Mouse (Mus musculus) E14TG2a.4 (cell line): ENCODE measurements around the gene Psmb4.
"Not testable (repeated sequence)": the region's sequence is repeated elsewhere in the genome, so short reads cannot be mapped to it uniquely, and the experiment has no call there.

Experiments
- H3K27me3 ChIP-seq: 2 replicates; pipeline ENCODE4 v1.6.1; 2014; ENCODE audit warnings: low read length, control low read depth; ENCODE audit not compliant: insufficient read depth
- H3K36me3 ChIP-seq: 2 replicates; pipeline ENCODE4 v1.6.1; 2014; ENCODE audit warnings: low read length, control low read depth; ENCODE audit not compliant: insufficient read depth
- H3K4me1 ChIP-seq: replicated peaks from 2 replicates; pipeline ENCODE4 v1.6.1; 2014; ENCODE audit warnings: low read depth, low read length, control low read depth
- H3K4me3 ChIP-seq: replicated peaks from 2 replicates; pipeline ENCODE4 v1.5.1; 2014; ENCODE audit warnings: mild to moderate bottlenecking, low read length
- H3K9me3 ChIP-seq: 2 replicates; pipeline ENCODE4 v1.6.1; 2014; ENCODE audit warnings: low read length, control low read depth
- CTCF ChIP-seq: conservative IDR thresholded peaks from 2 replicates; pipeline ENCODE4 v1.5.1; 2014; ENCODE audit warnings: low read length
- NANOG ChIP-seq: IDR thresholded peaks from 2 replicates; pipeline ENCODE4 v1.6.1; 2014; ENCODE audit warnings: borderline replicate concordance, low read length, mixed read lengths
- POU5F1 ChIP-seq: IDR thresholded peaks from 2 replicates; pipeline ENCODE4 v1.6.1; 2014; ENCODE audit warnings: low read length, borderline replicate concordance

Psmb4 gene

GRCm38 (mm10) chr3:94926301-94926736 is 39.6 kb upstream of the Psmb4 start:
- peak; percentile 35; the same call in 1 of the 2 replicates for TF ChIP-seq NANOG
- H3K9me3 ChIP-seq, H3K36me3 ChIP-seq, H3K4me3 ChIP-seq: not testable (repeated sequence)
- H3K4me1 ChIP-seq: peaks cover 12% of the 10 kb centered on the region
- H3K27me3 ChIP-seq: peaks cover 15% of the 10 kb centered on the region

DNA sequence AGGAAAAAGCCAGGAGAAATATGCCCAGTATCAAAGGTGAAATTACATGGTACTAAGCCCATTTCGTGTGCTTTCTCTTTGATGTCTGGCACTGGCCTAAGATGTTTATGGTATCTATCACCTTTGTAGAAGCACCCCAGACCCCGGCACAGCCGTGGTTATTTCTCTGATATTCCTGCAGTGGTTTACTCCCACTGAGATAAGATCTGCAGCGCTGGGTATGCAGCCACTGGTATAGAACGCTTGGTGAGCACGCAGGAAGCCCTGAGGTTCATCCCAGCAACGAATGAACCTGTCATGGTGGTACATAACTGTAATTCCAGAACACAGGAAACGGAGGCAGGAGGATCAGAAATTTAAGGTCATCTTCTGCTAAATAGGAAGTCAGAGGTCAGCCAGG is 37.9 kb upstream of the Psmb4 start:
- Histone ChIP-seq H3K4me1 (peaks cover 10% of the 10 kb centered on the region), H3K27me3 (peaks cover 16% of the 10 kb centered on the region), H3K36me3 (no peaks in the 10 kb centered on the region), H3K4me3 (no peak overlapping the region), H3K9me3 (no peaks in the 10 kb centered on the region)
- TF ChIP-seq NANOG: no peak
- no peak for TF ChIP-seq CTCF
- TF ChIP-seq POU5F1: no peak

DNA sequence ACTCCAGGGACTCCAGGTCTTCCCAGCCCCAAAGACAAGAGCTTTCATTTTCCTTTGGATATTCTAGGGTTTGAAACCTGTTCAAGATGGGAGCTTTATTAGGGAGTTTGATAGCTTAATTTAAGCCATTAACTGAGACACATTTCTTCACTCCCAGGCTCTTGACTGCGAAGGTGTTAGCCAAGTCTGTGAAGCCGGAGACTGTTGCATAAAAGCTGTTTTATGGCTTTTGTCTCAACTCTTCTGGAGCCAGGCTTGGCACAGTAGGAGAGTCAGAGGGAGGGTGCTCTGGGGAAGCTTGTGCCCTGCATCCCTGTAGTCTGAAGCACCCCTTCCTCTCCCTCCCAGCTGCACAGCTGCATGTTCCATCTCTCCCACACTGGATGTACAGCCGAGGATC is 35.6 kb upstream of the Psmb4 start:
- peaks cover 21% of the 10 kb centered on the region for H3K27me3 ChIP-seq
- no peak overlapping the region for H3K4me3 ChIP-seq
- peaks cover 28% of the 10 kb centered on the region for H3K4me1 ChIP-seq
- no peak for TF ChIP-seq CTCF
- no peak for TF ChIP-seq POU5F1
- no peak for TF ChIP-seq NANOG
- H3K36me3 ChIP-seq: no peaks in the 10 kb centered on the region
- H3K9me3 ChIP-seq: no peaks in the 10 kb centered on the region

DNA sequence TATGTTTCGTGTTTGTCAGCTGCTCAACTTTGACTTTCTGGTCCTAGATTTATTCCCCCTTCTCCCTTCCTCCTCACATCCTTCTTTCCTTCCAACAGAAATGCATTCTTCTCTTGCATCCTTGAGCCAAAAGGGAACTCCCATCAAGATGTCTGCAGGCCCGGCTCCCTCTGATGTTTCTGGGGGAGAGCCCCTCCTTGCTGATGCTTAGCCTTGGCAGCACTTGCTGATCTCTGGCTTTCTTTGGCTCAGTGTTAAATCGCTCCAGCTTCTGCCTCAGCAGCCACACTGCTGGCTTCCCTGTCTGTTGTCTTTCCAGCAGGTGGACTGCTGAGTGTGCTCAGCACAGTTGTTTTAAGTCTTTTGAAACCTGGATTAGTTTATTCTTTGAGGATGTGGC is 34.3 kb upstream of the Psmb4 start:
- H3K4me1 ChIP-seq: peaks cover 24% of the 10 kb centered on the region
- no peaks in the 10 kb centered on the region for H3K9me3 ChIP-seq
- H3K36me3 ChIP-seq: no peaks in the 10 kb centered on the region
- TF ChIP-seq CTCF (no peak), POU5F1 (no peak), NANOG (no peak)
- no peak overlapping the region for H3K4me3 ChIP-seq
- peaks cover 21% of the 10 kb centered on the region for H3K27me3 ChIP-seq

DNA sequence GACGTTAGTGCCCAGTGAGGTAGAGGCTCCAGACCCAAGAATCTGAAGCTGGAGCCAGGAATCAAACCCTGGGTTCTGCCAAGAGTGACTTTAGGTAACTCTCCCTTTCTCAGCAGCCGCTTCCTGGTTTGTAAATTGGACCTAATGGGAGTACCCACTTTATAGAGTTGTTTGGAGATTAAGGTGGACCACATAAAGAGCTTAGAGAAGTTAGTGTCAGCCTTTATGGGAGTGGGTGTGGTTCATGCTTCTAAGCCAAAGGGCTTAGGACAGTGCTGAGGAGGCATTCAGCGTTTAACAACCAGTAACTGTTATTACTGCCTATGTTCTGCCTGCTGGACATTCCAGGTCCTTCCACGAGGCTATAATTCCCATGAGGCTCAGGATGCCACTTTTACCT is 32.1 kb upstream of the Psmb4 start:
- Histone ChIP-seq H3K27me3 (peaks cover 15% of the 10 kb centered on the region), H3K4me1 (peaks cover 21% of the 10 kb centered on the region), H3K9me3 (no peaks in the 10 kb centered on the region; the same call in 1 of the 2 replicates), H3K36me3 (no peaks in the 10 kb centered on the region), H3K4me3 (no peak overlapping the region)
- TF ChIP-seq POU5F1 (no peak), CTCF (no peak), NANOG (no peak)

DNA sequence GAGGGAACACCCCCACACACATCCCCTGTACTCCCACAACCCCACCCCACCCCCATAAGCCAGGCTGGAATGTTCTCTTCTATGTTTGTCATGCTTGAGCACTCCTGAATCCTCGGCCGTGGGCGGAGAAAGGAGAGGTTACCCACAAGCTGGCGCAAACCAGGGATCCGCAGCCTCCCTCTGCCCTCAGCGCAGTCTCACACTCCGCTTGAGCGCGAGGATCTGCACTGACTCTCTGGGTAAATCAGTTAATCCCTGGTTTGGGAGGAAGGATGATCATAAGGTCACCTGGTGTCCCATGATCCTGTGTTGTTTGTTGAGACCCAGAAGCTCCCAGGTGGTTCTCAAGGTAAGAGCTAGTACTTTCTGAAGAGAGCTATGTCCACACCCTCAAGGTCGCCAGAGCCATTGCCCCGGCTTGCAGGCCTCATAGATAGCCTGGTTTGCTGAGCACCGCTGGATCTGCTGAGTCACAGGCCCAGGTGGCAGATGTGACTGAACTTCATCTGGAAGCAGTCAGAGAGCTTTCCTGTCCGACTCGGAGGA is 31.1 kb upstream of the Psmb4 start:
- Histone ChIP-seq H3K27me3 (peaks cover 14% of the 10 kb centered on the region), H3K9me3 (no peaks in the 10 kb centered on the region; the same call in 1 of the 2 replicates), H3K4me1 (peaks cover 21% of the 10 kb centered on the region), H3K4me3 (peak overlapping the region; percentile 50; the same call in 1 of the 2 replicates), H3K36me3 (no peaks in the 10 kb centered on the region)
- no peak for TF ChIP-seq CTCF

DNA sequence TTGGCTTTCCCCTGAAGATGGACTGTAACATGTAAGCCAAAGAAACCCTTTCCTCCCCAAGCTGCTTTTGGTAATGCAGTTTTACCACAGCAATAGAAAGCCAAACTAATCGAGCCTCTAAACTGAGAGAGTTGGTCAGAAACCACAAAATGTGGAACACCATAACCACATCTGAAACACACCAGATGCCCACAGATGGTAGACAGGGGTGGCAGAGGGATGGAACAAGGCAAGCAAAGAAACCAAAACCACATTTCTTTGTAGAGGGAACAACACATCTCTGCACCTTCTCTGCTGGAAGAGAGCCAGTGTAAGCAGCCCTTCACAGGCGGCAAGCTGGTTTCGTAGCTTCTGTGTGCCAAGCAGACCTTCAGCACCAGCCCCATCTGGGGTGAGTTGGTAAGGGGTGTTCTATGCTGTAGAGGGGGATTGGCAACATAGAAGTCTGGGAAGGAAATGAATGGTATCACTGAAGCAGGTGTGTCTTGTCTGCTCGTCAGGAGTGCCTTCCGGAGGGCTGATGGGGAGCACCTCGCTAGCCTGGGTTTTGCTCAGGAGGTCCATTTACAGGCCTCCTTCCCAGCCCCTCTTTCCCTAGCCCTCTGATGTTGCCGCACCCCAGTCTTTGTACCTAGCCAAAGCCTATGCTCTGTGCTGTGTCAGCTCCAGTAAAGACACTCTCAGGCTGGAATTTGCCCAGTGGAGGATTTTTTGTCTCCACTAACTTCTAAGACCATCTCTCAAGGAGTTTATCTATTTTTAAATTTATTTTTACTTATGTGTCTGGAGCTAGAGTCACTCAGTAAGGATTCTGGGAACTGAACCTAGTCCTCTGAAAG is 29.4 kb upstream of the Psmb4 start:
- Histone ChIP-seq H3K9me3 (no peaks in the 10 kb centered on the region; the same call in 1 of the 2 replicates), H3K27me3 (peaks cover 6% of the 10 kb centered on the region), H3K4me3 (no peak overlapping the region), H3K4me1 (peaks cover 21% of the 10 kb centered on the region), H3K36me3 (no peaks in the 10 kb centered on the region)
- no peak for TF ChIP-seq CTCF
- no peak for TF ChIP-seq POU5F1

GRCm38 (mm10) chr3:94913801-94914200 is 27.0 kb upstream of the Psmb4 start:
- H3K4me3 ChIP-seq: no peak overlapping the region
- H3K9me3 ChIP-seq: no peaks in the 10 kb centered on the region; the same call in 1 of the 2 replicates
- H3K4me1 ChIP-seq: peaks cover 17% of the 10 kb centered on the region
- H3K27me3 ChIP-seq: peaks cover under 1% of the 10 kb centered on the region
- no peaks in the 10 kb centered on the region for H3K36me3 ChIP-seq
- TF ChIP-seq POU5F1 (no peak), CTCF (no peak), NANOG (no peak)
